Mouse (Mus musculus) forebrain, postnatal 0 days (tissue): ENCODE results near the gene Pla2g2f. TPM values are rescaled to one million over a fixed set of nuclear protein-coding genes. Genes with fewer than 3 reads are reported as not detected.

Experiments used
- ATAC-seq: fragments of 200-750 bp; cut with Nextera tagmentation; 2 replicates; pipeline ENCODE4 v1.8.0; 2017; ENCODE audit warnings: mild to moderate bottlenecking, moderate library complexity
- DNase-seq: peaks from one replicate; pipeline ENCODE4 v3.0.0-alpha.2; 2015
- H3K27ac ChIP-seq: fragments of 300-500 bp; sonication (generic); 2 replicates; pipeline ENCODE4 v1.5.1; 2014; ENCODE audit warnings: low read depth, mild to moderate bottlenecking, antibody characterized with exemption, low read length, moderate library complexity, mixed read lengths
- H3K27me3 ChIP-seq: fragments of 300-500 bp; sonication (generic); 2 replicates; pipeline ENCODE4 v1.6.1; 2014; ENCODE audit warnings: mild to moderate bottlenecking, low read length, mixed read lengths; ENCODE audit not compliant: insufficient read depth
- H3K36me3 ChIP-seq: fragments of 300-500 bp; sonication (generic); 2 replicates; pipeline ENCODE4 v1.6.1; 2014; ENCODE audit warnings: mild to moderate bottlenecking, moderate library complexity; ENCODE audit not compliant: insufficient read depth
- H3K4me1 ChIP-seq: fragments of 300-500 bp; sonication (generic); 2 replicates; pipeline ENCODE4 v1.6.1; 2014; ENCODE audit warnings: antibody characterized with exemption; ENCODE audit not compliant: insufficient read depth
- H3K4me2 ChIP-seq: fragments of 300-500 bp; sonication (generic); 2 replicates; pipeline ENCODE4 v1.6.1; 2014; ENCODE audit warnings: low read depth, mild to moderate bottlenecking, moderate library complexity
- H3K4me3 ChIP-seq: fragments of 300-500 bp; sonication (generic); 2 replicates; pipeline ENCODE4 v1.5.1; 2014; ENCODE audit warnings: low read depth, low read length, mixed read lengths
- H3K9ac ChIP-seq: fragments of 300-500 bp; sonication (generic); 2 replicates; pipeline ENCODE4 v1.6.1; 2014; ENCODE audit warnings: mild to moderate bottlenecking
- H3K9me3 ChIP-seq: fragments of 300-500 bp; sonication (generic); 2 replicates; pipeline ENCODE4 v1.6.1; 2016; ENCODE audit warnings: low read length
- CTCF ChIP-seq: sonication (generic); IDR thresholded peaks from 2 replicates; pipeline ENCODE4 v1.5.1; 2016; ENCODE audit warnings: antibody characterized with exemption, control low read depth, low read depth
- WGBS: fragments of 180-500 bp; shearing (Covaris S2); extraction: QIAGEN DNeasy Blood & Tissue Kit; methylation state at CpG from one replicate; pipeline ENCODE4 v1.1.7; 2014; 5-methylcytosine and 5-hydroxymethylcytosine counted together
- polyA plus RNA-seq: library from polyadenylated mRNA; unstranded; fragments of >200 nt; fragmentation: Nextera tagmentation; extraction: Ambion mirVana; gene quantifications from 2 replicates; pipeline ENCODE4 v1.2.1, GENCODE M21; 2015
- total RNA-seq: library from RNA; depleted of rRNA; stranded (reverse); fragments of >200 nt; gene quantifications from 2 replicates; pipeline ENCODE4 v1.2.3, GENCODE M21; 2014

The Pla2g2f gene
- total and polyA plus RNA-seq, 2 experiments from 2014 or later: not detected

- 54% methylated on average over 8 of the region's 8 CpGs for WGBS
- no peak overlapping the region for H3K27ac ChIP-seq
- H3K9me3 ChIP-seq: no peaks in the 10 kb centered on the region
- no peaks in the 10 kb centered on the region for H3K36me3 ChIP-seq
- TF ChIP-seq CTCF: peak; percentile 85
- no peaks in the 10 kb centered on the region for H3K27me3 ChIP-seq
- H3K4me2 ChIP-seq: no peak overlapping the region
- no peak overlapping the region for H3K9ac ChIP-seq
- H3K4me1 ChIP-seq: no peaks in the 10 kb centered on the region
- DNase-seq (peak; percentile 78), ATAC-seq (peak; percentile 80)
- H3K4me3 ChIP-seq: no peak overlapping the region
Measured at GRCm38 (mm10) chr4:138748369-138749072, 8.9 kb downstream of the Pla2g2f start.

DNA sequence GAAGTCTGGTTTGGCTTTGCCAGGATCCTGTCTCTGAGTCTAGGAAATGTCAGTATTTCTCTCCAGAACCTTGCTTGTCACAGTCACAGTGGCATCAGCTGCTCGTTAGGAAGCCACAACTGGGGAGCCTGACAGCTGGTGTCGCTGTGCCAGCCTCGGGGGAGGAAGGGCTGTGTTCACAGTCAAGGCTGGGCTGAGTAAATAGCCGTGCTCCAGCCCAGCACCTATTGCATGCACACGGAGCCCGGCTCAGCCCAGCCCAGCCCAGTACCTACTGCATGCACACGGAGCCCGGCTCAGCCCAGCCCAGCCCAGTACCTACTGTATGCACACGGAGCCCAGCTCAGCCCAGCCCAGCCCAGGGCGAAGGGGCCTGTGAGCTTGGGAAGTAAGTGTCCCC, 9.6 kb downstream of the Pla2g2f start:
- DNase-seq (no peak), ATAC-seq (peak; percentile 53)
- Histone ChIP-seq H3K27ac (no peak overlapping the region), H3K27me3 (no peaks in the 10 kb centered on the region), H3K36me3 (no peaks in the 10 kb centered on the region), H3K4me3 (no peak overlapping the region), H3K4me2 (no peak overlapping the region), H3K9ac (no peak overlapping the region), H3K4me1 (no peaks in the 10 kb centered on the region), H3K9me3 (no peaks in the 10 kb centered on the region)
- WGBS: 50% methylated on average over 9 of the region's 10 CpGs
- peak; percentile 33; the same call in 1 of the 2 replicates for TF ChIP-seq CTCF

GRCm38 (mm10) chr4:138746866-138747265, 10.6 kb downstream of the Pla2g2f start:
- ATAC-seq: no peak
- no peaks in the 10 kb centered on the region for H3K4me1 ChIP-seq
- H3K36me3 ChIP-seq: no peaks in the 10 kb centered on the region
- no peaks in the 10 kb centered on the region for H3K9me3 ChIP-seq
- 89% methylated on average over 9 of the region's 9 CpGs for WGBS
- H3K27me3 ChIP-seq: no peaks in the 10 kb centered on the region
- TF ChIP-seq CTCF: no peak
- H3K4me2 ChIP-seq: no peak overlapping the region
- no peak for DNase-seq
- no peak overlapping the region for H3K4me3 ChIP-seq
- no peak overlapping the region for H3K9ac ChIP-seq
- H3K27ac ChIP-seq: no peak overlapping the region

DNA sequence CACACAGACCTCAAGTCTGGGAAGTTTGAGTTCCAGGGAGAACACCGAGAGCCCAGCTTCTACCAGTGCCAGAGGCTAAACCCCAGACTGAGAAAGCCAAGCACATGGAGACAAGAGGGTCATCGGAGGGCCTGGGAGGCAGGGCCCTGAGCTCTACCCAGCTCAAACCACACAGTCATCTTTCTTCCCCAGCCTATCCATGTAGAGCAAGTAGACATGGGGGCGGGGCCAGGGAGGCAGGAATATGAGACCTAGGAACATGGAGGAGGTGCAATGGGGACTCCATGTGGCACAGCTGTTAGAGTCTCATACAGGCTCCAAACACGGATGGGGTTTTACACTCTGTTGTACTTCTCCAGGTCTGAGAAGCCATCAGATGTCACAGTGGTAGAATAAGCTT, 11.5 kb downstream of the Pla2g2f start:
- no peak overlapping the region for H3K4me2 ChIP-seq
- WGBS: 64% methylated on average over 4 of the region's 4 CpGs
- no peaks in the 10 kb centered on the region for H3K9me3 ChIP-seq
- H3K9ac ChIP-seq: no peak overlapping the region
- no peaks in the 10 kb centered on the region for H3K36me3 ChIP-seq
- H3K27me3 ChIP-seq: no peaks in the 10 kb centered on the region
- H3K27ac ChIP-seq: no peak overlapping the region
- H3K4me1 ChIP-seq: no peaks in the 10 kb centered on the region
- H3K4me3 ChIP-seq: no peak overlapping the region
- TF ChIP-seq CTCF: no peak
- ATAC-seq: no peak
- DNase-seq: no peak

GRCm38 (mm10) chr4:138739136-138739851, 18.1 kb downstream of the Pla2g2f start:
- 28% methylated on average over 7 of the region's 7 CpGs for WGBS
- Histone ChIP-seq H3K27ac (no peak overlapping the region), H3K9ac (no peak overlapping the region), H3K4me1 (no peaks in the 10 kb centered on the region), H3K4me3 (no peak overlapping the region), H3K36me3 (no peaks in the 10 kb centered on the region), H3K27me3 (no peaks in the 10 kb centered on the region), H3K9me3 (no peaks in the 10 kb centered on the region), H3K4me2 (no peak overlapping the region)
- DNase-seq (peak; percentile 51), ATAC-seq (no peak; the same call in 1 of the 2 replicates)
- no peak for TF ChIP-seq CTCF

- TF ChIP-seq CTCF: no peak
- H3K4me1 ChIP-seq: no peaks in the 10 kb centered on the region
- no peak within 1 kb of the TSS for H3K9ac ChIP-seq
- H3K4me2 ChIP-seq: no peak within 1 kb of the TSS
- H3K36me3 ChIP-seq: no peaks in the 10 kb centered on the region
- 69% methylated on average over 7 of the region's 7 CpGs for WGBS
- no peak within 1 kb of the TSS for H3K4me3 ChIP-seq
- ATAC-seq: no peak
- no peak for DNase-seq
- H3K27me3 ChIP-seq: no peaks in the 10 kb centered on the region
- H3K9me3 ChIP-seq: no peaks in the 10 kb centered on the region
- no peak within 1 kb of the TSS for H3K27ac ChIP-seq
Measured at GRCm38 (mm10) chr4:138737031-138737430, 20.4 kb downstream of the Pla2g2f start, which contains the start of gene Ubxn10. Ubxn10 (minus strand) TSS chr4:138737167.

- H3K4me1 ChIP-seq: no peaks in the 10 kb centered on the region
- H3K4me2 ChIP-seq: no peak overlapping the region
- H3K4me3 ChIP-seq: no peak overlapping the region
- H3K9me3 ChIP-seq: no peaks in the 10 kb centered on the region
- TF ChIP-seq CTCF: no peak
- 91% methylated on average over 4 of the region's 4 CpGs for WGBS
- no peaks in the 10 kb centered on the region for H3K27me3 ChIP-seq
- no peaks in the 10 kb centered on the region for H3K36me3 ChIP-seq
- no peak for ATAC-seq
- H3K9ac ChIP-seq: no peak overlapping the region
- no peak for DNase-seq
- H3K27ac ChIP-seq: no peak overlapping the region
Measured at GRCm38 (mm10) chr4:138734863-138735262, 22.6 kb downstream of the Pla2g2f start.
